Mouse (Mus musculus): ENCODE results near the gene Grpel1.

Gene Grpel1

GRCm38 (mm10) chr5:36464709-36465661 is at the start of gene Grpel1:
TSS of gene Grpel1 (plus strand) at chr5:36464998.
- peak; percentile 97 for DNase-seq

- no peak for DNase-seq
These were observed 44.9 kb upstream of the Grpel1 start for GRCm38 (mm10) chr5:36419861-36420260.

GRCm38 (mm10) chr5:36422689-36423088 is 42.1 kb upstream of the Grpel1 start:
- no peak for DNase-seq

GRCm38 (mm10) chr5:36424676-36425075 is 40.1 kb upstream of the Grpel1 start:
- no peak for DNase-seq

- peak; percentile 37 for DNase-seq
These were observed 38.4 kb upstream of the Grpel1 start for GRCm38 (mm10) chr5:36426404-36426803.

- no peak for DNase-seq
These were observed 37.0 kb upstream of the Grpel1 start for GRCm38 (mm10) chr5:36427831-36428230.

- no peak for DNase-seq
These were observed 35.2 kb upstream of the Grpel1 start for GRCm38 (mm10) chr5:36429551-36429950.

- no peak for DNase-seq
These were observed 33.1 kb upstream of the Grpel1 start for GRCm38 (mm10) chr5:36431711-36432110.

GRCm38 (mm10) chr5:36434398-36434967 is 30.3 kb upstream of the Grpel1 start:
- DNase-seq: no peak

- DNase-seq: no peak
These were observed 27.9 kb upstream of the Grpel1 start for GRCm38 (mm10) chr5:36436858-36437257.

GRCm38 (mm10) chr5:36440741-36441140 is 24.1 kb upstream of the Grpel1 start:
- no peak for DNase-seq

- DNase-seq: no peak
These were observed 20.2 kb upstream of the Grpel1 start for GRCm38 (mm10) chr5:36444611-36445010.

GRCm38 (mm10) chr5:36445028-36445427 is 19.8 kb upstream of the Grpel1 start:
- DNase-seq: no peak

- DNase-seq: no peak
These were observed 18.5 kb upstream of the Grpel1 start for GRCm38 (mm10) chr5:36446166-36446890.

GRCm38 (mm10) chr5:36447872-36448271 is 16.9 kb upstream of the Grpel1 start:
- no peak for DNase-seq

- DNase-seq: no peak
These were observed 15.0 kb upstream of the Grpel1 start for GRCm38 (mm10) chr5:36449710-36450358.

- no peak for DNase-seq
These were observed 13.7 kb upstream of the Grpel1 start for GRCm38 (mm10) chr5:36451119-36451518.

- no peak for DNase-seq
These were observed 12.9 kb upstream of the Grpel1 start for GRCm38 (mm10) chr5:36451872-36452389.

GRCm38 (mm10) chr5:36452821-36453220 is 12.0 kb upstream of the Grpel1 start:
- no peak for DNase-seq

GRCm38 (mm10) chr5:36457706-36458105 is 7.1 kb upstream of the Grpel1 start:
- no peak for DNase-seq

- DNase-seq: no peak
These were observed 5.9 kb upstream of the Grpel1 start for GRCm38 (mm10) chr5:36458926-36459325.

- DNase-seq: no peak
These were observed 4.1 kb upstream of the Grpel1 start for GRCm38 (mm10) chr5:36460712-36461111.

- DNase-seq: no peak
These were observed 3.6 kb upstream of the Grpel1 start for GRCm38 (mm10) chr5:36461231-36461630.
